Mouse (Mus musculus) gastrocnemius, postnatal 14 days (tissue): ENCODE measurements at regions not wholly inside any gene's neighbourhood (a gene's known extent, or its start where the extent isn't known, plus 50 kb on each side); places are given as distances from the start of the nearest gene placed in this dataset.
A peak's percentile ranks its signal among the peaks of the same experiment; 100 is the strongest.

Source experiments
- DNase-seq: peaks from one replicate; pipeline ENCODE4 v3.0.0; 2021; ENCODE audit warnings: mixed read lengths
- intact Hi-C: fragments of 180-260 bp; cut with DNase I; formaldehyde crosslinking; loops from one replicate; pipeline ENCODE4 v1.15.1; 2025; ENCODE audit warnings: low total_unique reads

DNA sequence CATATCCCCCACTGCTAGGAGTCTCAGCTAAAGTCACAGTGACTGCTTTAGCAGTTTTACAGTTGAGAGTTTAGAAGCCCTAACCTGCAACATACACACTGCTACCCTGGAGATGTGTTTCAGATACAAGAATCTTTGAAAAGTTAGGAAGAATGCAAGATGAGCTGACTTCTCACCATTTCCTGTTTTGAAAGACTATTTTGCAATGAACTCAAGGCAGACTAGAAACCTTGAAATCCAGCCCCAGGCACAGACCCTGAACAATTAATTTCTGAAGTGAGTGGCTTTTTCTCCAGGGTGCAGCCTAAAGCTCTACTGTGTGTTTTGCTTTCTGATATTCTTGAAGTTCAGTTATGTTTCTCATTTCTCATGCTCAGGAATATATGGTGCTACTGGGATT lies 440.6 kb downstream of the Nebl start:
- intact Hi-C loops = no loop called here
- DNase-seq = no peak

DNA sequence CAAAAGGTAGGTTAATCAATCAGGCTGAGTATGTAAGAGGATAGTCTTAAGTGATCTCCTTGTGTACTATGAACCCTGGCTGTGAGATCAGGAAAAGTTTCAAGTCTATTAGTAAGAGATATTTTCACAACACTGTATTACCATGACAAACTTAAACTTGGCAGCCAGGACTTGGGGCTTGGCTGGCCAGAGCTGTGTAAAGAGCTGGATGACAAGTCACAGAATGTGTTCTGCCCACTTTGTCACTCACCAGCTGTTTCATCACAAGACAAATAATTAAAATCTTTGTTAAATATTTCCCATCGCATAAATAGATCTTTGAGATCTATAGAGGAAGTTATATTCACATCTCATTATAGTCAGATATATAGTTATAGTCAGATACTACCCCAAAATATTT lies 443.7 kb downstream of the Nebl start:
- DNase-seq = no peak
- intact Hi-C loops = no loop called here

DNA sequence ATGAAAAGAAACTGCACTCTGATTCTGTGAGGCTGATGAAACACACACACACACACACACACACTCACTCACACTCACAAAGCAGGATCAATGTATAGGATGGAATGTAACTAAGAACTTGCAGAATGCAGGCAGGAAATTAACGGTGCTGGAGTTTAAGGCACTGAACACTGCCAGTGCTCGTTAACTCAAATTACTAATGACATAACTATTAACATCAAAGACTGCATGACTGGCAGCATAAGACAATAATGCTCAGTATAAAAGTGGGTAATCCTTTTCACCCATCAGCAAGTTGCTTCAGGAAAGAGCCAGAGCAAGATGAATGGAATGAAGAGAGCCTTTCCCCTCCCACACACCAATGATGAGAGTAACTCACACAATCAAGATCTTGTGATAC lies 481.3 kb downstream of the Nebl start:
- intact Hi-C loops = no loop called here
- no peak for DNase-seq

DNA sequence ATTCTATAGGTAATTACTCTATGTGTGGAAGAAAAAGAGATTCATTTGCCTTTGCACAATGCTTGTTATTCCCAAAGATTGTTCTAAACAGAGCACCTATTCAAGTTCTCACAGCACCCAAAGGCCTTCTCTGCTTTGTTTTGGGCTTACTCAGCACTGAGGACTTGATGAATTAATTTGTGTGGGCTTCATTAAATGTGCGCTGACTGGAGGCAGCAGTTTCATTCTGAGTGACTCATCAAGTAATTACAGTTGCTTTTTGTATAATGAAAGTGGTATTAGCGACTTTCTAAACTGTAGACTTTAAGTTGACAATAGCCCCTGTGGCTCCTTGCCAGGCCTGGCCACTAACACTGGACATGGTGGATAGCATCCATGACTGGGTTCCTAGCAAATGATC lies 485.4 kb downstream of the Nebl start:
- DNase-seq = no peak
- intact Hi-C loops = no loop called here

DNA sequence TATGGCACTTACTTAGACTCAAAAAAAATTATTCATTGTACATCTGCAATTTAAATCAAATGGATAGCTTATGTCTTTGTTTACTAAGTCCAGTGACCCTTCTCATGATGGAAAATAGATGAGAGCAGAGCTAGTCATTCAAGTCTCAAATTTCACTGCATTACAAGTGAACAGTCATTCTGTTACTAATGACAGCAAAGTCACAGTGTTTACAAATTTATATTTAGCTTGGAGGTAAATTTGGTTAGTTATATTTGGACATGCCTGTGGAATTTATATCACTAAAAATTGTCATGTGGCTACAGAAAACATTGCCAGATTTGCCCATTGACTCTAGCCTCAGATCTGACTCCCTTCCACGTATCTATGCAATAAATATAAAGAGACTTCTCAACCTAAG lies 515.7 kb downstream of the Nebl start:
- no peak for DNase-seq
- intact Hi-C loops = no loop called here

DNA sequence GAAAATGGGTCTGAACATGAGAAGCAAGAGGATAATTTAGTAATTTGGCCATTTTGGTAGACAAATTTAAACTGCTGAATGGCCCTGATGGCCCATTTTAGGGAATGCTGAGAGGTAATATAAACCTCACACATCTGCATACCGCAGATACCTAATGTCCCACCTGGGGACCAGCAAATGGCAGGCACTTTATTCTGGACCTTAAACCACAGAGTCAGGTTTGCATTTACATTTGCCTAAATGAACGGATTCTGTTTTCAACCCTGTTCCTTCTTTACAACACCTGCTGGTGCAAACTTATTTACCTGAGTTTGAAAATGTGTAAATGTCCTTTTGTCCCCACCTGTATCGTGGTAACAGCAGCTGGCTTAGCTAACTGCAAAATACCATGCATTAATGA lies 516.4 kb downstream of the Nebl start:
- intact Hi-C loops = loop anchor here (5.0 kb wide), 1 partner anchor 858 kb away; the partner anchor contains the start of gene Plxdc2
- DNase-seq = no peak

DNA sequence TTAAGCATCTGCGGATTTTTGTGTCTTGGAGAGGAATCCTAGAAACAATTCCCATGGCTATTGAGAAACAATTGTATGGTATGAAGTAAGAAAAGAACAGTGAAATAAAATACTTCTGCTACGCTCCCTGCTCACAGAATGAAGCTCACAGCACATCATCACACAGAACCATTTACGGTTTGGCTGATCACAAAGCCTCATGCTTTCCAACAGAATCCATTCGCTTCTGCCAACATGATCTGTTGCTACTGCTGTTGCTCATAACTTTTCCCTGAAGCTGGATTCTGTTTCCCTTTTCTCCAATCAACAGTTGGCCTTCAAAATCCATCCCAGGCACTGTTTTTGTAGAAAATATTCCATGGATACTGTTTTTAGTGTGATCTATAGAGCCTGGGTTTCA lies 518.7 kb downstream of the Nebl start:
- DNase-seq = no peak
- intact Hi-C loops = loop anchor here (5.0 kb wide), 1 partner anchor 855 kb away; the partner anchor contains the start of gene Plxdc2

DNA sequence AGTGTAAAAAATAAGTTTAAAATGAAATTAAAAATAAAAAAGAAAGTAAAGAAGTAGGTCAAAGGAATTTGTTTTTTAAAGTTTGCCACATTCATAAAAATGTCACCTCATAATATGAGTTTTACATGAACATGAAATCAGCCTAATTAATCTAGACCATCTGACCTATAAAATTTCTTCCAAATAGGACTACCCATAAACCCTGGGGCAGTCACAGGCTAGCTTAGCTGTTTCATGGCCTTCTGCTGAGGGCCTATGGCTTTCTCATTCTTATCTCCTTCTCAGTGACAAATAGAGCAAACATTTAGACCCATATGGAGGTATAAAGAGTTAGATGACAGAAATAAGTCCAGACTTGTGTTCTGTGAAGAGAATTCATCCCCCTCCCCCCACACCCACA lies 520.2 kb downstream of the Nebl start:
- intact Hi-C loops = loop anchor here (5.0 kb wide), 1 partner anchor 854 kb away; the partner anchor contains the start of gene Plxdc2
- no peak for DNase-seq

DNA sequence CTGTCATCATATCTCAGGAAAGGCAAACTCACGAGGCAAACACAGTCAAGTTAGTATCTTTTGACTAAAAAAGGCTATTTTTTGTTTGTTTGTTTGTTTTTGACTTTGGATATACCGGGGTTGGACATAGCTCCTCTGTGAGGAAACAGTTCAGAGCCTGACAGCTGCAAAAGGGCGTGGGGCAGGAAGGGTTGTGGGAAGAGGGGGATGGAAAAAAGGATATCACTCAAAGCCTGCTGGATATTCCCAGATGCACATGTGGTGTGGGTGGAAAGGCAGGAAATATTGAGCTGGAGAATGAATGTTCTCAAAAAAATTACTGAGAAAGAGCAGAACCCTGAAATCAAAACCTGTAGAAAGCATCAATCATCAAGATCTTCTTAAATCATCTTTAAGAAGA lies 537.7 kb downstream of the Nebl start:
- DNase-seq = peak; percentile 41
- intact Hi-C loops = no loop called here

DNA sequence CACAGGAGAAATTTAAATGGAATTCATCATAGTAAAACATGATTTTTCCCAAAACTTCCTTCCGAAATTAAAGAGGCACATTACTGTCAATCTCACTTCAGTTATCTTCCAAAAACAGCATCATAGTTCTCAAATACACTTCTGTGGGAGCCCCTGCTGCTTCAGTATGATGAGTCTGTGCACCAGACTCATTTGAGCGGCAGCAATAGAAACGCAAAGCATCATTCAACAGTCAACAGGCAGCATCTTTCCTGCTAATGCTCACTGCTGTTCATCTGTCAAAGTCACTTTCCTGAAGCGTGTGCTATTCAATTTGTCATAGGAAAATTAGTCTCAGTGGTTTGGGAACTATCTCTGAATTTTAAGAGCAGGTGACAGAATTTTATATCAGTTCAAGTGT lies 542.1 kb downstream of the Nebl start:
- no peak for DNase-seq
- intact Hi-C loops = no loop called here

DNA sequence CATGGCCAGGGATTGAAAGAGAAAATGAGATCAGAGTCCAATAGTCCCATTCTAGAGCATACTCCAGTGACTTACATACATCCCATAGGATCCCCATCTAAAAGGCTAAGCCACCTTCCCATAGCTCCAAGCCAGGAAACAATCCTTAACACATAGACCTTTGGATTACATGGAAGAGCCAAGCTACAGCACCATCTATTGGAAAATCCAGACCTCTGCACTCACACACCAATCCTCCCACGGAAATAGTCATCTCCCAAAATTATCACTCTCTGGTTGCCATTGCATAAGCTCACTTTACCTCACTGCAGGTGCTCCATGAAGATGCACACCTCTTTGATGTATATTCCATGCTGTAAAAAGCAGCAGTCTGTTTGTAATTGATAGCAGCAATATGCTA lies 543.4 kb downstream of the Nebl start:
- DNase-seq = no peak
- intact Hi-C loops = no loop called here

DNA sequence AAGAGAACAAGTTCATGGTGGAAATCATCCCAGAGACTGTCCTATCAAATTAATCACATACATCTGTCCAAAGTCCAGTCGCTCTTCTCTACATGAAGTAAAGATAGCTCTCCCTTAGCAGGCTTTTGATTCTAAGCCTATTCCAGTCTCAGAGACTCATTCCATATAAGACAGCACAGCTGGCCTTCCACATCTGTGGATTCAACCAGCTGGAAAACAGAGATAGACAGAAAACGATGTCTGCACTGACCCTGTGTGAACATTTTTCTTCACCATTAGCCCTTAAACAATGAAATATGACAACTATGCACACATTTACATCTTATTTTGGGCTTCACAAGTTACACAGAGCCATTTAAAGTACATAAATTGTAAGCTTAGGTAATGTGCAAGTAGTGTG lies 547.6 kb downstream of the Nebl start:
- intact Hi-C loops = no loop called here

DNA sequence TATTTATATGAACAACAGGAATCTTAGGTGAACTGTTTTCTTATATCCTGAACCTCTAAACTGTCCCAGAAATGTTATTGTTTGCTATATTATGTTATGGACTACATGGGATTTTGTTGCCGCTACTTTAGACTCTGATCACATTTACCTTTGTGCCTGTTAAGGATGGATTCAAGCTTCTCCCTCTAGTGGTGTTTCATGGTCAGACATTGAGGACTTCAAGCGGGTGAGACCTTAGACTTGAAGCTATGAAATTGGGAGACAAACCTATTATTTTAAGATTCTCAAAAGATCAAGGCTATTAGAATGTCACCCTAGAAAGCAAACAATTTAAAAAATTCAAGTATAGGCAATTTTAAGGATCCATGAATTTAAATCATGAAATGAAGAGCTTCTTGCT lies 549.7 kb downstream of the Nebl start:
- intact Hi-C loops = no loop called here
- DNase-seq = no peak

More for the DNA sequence above, 547.6 kb downstream of the Nebl start:
- DNase-seq = no peak

DNA sequence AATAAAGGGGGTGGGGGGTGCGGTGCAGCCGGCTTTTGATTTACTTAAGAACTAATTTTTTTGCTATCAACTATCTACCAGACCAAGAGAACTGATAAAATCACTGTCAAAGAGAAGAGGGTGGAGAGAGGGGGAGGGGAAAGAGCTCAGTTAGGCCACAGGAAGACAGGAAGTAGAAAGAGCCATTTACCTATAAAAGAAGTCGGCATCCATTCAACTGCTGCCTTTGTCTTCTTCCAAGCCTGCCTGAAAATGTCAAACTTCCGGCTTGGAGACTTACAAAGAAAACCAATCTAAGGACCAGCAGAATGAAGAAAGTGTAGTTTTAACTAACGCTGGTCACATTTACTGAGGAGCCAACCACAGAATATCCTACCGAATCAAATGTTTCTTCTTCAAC lies 562.4 kb downstream of the Nebl start:
- DNase-seq = no peak
- intact Hi-C loops = no loop called here

DNA sequence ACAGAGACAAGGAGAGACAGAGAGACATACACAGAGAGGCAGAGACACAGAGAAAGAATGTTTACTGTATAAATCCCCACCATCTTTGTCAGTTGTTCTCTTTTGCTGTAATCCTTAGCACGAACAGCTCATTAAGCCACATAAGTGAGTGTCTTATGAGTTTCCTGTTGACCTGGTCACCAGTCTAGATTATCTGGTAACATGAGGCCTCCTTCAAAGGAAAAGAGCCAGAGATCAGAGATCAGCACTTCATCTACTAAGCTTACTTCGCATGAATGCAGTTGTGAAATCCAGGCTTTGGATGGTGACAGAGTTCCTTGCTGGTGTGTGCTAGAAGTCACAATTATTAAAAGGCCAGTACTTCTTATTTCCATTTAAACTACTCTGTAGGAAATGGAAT lies 566.2 kb downstream of the Nebl start:
- DNase-seq = no peak
- intact Hi-C loops = no loop called here

DNA sequence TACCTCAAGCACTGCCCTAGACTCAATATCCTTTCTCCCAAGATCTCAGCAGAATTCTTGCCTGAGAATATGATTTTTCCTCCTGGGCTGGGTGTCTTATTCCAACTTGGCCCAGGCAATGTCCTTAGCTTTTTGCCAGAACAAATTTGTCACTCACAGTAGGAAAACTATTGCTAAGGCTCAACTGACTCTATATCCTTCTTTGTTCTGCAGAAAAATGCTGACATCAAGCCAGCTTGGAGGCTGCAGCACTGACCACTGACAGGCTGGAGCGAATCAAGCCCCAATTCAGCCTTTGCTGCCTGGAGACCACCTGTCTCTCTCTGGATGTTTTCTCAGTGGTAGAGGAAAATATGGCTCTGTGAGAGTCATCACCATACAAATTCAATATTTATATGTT lies 572.8 kb downstream of the Nebl start:
- DNase-seq = no peak
- intact Hi-C loops = no loop called here

DNA sequence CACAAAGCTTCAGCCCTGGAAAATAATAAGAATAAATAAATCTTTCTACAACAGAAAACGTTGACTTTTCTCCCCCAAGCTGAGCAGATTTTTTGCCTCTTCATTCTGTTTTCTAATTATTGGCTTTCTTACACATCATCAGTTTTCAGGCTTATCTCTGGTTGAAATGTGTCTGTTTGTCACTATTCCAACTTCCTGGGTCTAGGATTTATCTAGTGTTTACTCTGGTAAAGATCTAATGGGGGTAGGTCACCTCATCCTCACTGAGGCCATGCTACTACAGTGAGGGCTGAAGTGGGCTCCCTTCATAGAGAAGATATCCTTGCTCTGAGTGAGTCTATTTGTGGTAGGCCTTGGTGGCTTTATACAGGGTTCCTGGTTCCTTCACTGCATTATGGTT lies 573.9 kb downstream of the Nebl start:
- DNase-seq = no peak
- intact Hi-C loops = no loop called here

DNA sequence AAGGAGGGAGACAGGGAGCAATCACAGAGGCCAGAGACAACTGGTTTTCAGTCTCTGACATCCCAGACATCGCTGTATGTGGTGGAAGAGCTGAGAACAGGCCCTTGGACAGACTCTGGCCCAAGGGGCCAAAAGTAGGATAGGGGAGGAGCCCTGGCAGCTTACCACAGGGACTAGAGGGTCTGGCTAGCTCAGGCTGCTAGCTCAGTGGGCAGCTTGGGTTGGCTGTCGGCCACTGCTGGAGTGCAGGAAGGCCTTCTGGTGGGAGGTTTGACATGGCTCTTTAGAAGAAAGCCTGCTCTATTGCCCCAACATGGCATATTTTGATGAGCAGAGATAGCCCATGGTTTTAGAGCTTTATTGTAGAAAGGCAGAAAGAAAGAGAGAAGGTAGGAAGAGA lies 575.7 kb downstream of the Nebl start:
- DNase-seq = no peak
- intact Hi-C loops = no loop called here

DNA sequence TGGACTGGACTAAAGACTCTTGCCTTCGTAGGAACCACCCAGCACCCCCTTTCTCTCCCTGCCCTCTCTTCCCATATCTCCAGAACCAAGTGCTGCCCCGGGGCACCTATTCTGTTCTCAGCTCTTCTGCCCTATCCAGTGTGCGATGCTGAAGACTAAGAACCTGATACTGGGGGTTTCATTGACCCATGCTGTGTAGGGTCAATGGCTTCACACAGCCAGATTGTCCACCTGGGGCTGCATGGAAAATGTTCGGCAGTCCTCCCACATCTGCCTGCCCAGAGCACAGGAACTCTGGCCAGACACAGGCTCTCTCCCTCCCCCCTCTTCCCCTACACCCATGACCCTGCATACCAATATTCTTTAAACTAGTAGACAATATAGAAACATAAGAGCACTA lies 607.6 kb downstream of the Nebl start:
- no peak for DNase-seq
- intact Hi-C loops = no loop called here

DNA sequence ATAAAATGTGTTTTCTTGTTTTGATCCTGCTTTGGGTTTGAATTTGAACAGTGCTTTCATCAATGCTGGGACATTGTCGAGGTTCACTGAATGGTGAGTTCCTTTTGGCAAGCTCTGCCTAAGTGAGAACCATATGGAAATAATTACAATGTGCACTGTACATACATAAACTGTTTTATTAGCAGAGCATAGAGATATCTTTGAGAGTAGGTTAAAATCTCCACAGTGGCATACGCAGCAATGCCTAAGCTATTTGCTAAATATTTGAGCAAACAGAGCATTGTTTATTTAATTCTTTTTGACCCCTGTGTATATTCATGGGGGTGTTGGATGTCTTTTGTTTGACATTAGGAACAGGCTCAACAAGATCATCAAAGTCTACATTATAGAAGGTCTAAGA lies 614.0 kb downstream of the Nebl start:
- intact Hi-C loops = no loop called here
- no peak for DNase-seq

DNA sequence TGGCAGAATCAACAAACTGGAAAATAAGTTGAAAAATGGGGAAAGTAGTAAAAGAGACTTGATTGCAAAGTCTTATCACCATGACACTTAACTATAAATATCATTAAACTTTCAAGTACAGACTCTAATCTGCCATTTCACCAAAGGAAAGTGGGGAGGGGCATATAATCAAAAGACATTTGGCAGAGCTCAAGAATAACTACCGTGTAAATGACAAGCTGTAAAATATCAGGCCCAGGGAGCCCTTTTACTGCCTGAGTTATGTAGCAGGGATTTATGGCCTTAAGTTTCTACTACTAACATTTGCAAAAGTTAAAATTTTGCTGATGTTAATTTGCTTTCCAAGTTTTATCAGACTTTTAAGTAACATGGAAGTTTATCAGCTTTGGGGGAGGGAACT lies 620.1 kb downstream of the Nebl start:
- DNase-seq = no peak
- intact Hi-C loops = no loop called here

DNA sequence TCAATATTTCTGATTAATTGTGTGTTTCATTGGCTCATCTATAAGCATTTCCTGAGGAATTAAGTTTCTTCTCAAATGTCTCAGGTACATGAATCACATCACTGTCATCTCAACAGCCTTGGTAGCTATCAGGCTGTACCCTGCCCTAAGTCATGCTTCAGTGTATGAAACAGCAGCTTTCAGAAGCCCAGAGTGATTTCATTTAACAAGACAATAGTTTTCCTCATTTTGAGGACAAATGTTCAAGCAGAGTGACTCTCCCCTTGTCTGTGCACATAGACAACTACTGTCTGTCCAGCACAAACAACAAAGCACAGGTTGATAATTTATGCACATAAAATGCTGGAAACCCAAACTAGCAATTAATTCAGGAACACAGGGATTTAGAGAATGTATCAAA lies 630.1 kb downstream of the Nebl start:
- intact Hi-C loops = no loop called here
- DNase-seq = no peak

DNA sequence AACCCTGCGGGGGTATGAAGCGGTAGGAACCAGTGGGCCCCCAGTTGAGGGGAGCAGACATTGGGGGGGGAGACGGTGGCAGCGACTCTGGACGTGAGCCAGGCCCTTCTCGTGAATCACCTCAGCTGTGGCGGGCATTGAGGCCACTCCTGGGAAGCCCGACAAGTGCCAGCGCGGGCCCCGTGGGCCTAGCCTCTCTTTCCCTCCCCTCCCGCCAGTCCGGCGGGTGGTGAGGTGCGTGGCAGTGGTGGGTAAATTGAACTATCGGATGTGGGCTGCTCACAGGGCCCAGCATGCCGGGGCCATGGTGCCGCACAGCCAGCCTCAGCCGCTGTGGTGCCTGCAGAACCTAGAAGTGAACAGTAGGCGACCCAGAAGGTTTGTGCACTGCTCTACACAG lies 633.7 kb downstream of the Nebl start:
- DNase-seq = no peak
- intact Hi-C loops = no loop called here
